8 mouse cellular contexts compared by ENCODE assay signal in the genomic region with DNA sequence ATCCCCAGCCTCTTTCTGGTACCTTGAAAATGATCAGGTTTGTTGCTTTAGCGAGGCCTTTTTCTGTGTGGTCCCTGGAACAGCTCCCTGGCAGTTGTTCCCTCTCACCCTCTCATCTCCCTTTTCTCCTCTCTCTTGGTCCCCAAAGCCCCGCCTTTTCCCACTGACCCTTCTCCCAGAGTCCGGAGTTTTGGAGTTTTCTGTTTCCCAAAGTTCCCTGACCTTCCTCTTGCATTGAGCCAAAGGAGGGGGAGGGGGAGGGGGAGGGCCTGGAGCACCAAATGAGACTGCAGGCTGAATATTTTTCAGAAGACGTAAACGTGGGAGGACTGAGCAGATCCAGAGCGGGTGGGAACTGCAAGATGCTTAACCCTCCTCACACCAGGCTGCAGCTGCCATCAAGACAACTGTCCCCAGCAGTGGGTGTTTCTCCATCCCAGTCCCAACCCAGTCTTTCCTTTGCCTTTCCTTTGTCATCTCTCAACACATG. TPM values are rescaled to one million over a fixed set of nuclear protein-coding genes. Genes with fewer than 3 reads are reported as not detected.
DNase-seq lines count a peak whose midpoint lies in the region; ATAC-seq and TF ChIP-seq lines count a peak whose summit lies in the region.
"Had no signal": no experiment of that assay in that cellular context is flagged by ENCODE, and none has a peak within 500 bp of the region (broad histone marks: within the 10 kb centered on the region; RNA-seq: fewer than 3 reads in every experiment).

A gene (minus strand): TSS at position 218 of the 490 bp plus-strand sequence.

- peak; percentile 41; the same call in 1 of the 2 replicates for ATAC-seq in heart, embryonic 15.5 days (replicated peaks; ENCODE audit: insufficient number of reproducible peaks, insufficient read depth, low FRiP score, low read depth)
- no peak for ATAC-seq in neural tube, embryonic 15.5 days (ENCODE audit: low FRiP score)

- peak; percentile 47 for DNase-seq in adrenal gland, postnatal 10 days
- no peak for DNase-seq in layer of hippocampus, postnatal 10 days (ENCODE audit: low spot score in 2 of 2)
- no peak for DNase-seq in B cell, adult 2 months
- DNase-seq in T-cell, adult 2 months (ENCODE audit: low spot score), result no peak

- no peaks in the 10 kb centered on the region for H3K9me3 ChIP-seq in heart, embryonic 15.5 days (replicated peaks)
- H3K9me3 ChIP-seq in neural tube, embryonic 15.5 days (replicated peaks), result no peaks in the 10 kb centered on the region
- H3K9me3 ChIP-seq: midbrain, embryonic 12.5 days had no signal

- H3K36me3 ChIP-seq in heart, embryonic 15.5 days, result no peaks in the 10 kb centered on the region
- no peaks in the 10 kb centered on the region for H3K36me3 ChIP-seq in neural tube, embryonic 15.5 days

- no peak within 1 kb of the TSS; the same call in 1 of the 2 replicates for H3K27ac ChIP-seq in cortical plate, adult 2 months (ENCODE audit: insufficient read depth, low read length)
- H3K27ac ChIP-seq in heart, embryonic 15.5 days, result peak within 1 kb of the TSS; percentile 71
- H3K27ac ChIP-seq in neural tube, embryonic 15.5 days (replicated peaks), result no peak within 1 kb of the TSS
- H3K27ac ChIP-seq: midbrain, embryonic 12.5 days had no signal

- no peak for TF ChIP-seq CTCF in cortical plate, adult 2 months (IDR thresholded peaks at IDR 0.05; ENCODE audit: extremely low read depth, insufficient read depth, low read length)

- no peak within 1 kb of the TSS for H3K9ac ChIP-seq in heart, embryonic 15.5 days
- no peak within 1 kb of the TSS for H3K9ac ChIP-seq in neural tube, embryonic 15.5 days (replicated peaks)
- H3K9ac ChIP-seq: midbrain, embryonic 12.5 days had no signal

- 34% methylated on average over 6 of the region's 6 CpGs for WGBS in heart, embryonic 15.5 days
- WGBS in neural tube, embryonic 15.5 days, result 44% methylated on average over 6 of the region's 6 CpGs

- no peaks in the 10 kb centered on the region for H3K4me1 ChIP-seq in cortical plate, adult 2 months (ENCODE audit: control insufficient read depth, insufficient read depth, low read length)
- peaks cover 42% of the 10 kb centered on the region for H3K4me1 ChIP-seq in heart, embryonic 15.5 days (replicated peaks)
- H3K4me1 ChIP-seq in neural tube, embryonic 15.5 days, result peaks cover 3% of the 10 kb centered on the region; the same call in 1 of the 2 replicates
- H3K4me1 ChIP-seq: midbrain, embryonic 12.5 days had no signal

- H3K4me3 ChIP-seq in cortical plate, adult 2 months (ENCODE audit: insufficient read depth, low read length), result no peak within 1 kb of the TSS
- peak within 1 kb of the TSS; percentile 16 for H3K4me3 ChIP-seq in heart, embryonic 15.5 days
- H3K4me3 ChIP-seq in neural tube, embryonic 15.5 days (replicated peaks), result no peak within 1 kb of the TSS
- H3K4me3 ChIP-seq: midbrain, embryonic 12.5 days had no signal

- peak within 1 kb of the TSS; percentile 31 for H3K4me2 ChIP-seq in heart, embryonic 15.5 days
- no peak within 1 kb of the TSS for H3K4me2 ChIP-seq in neural tube, embryonic 15.5 days
- H3K4me2 ChIP-seq: midbrain, embryonic 12.5 days had no signal

- H3K27me3 ChIP-seq in heart, embryonic 15.5 days, result no peaks in the 10 kb centered on the region
- H3K27me3 ChIP-seq in neural tube, embryonic 15.5 days (replicated peaks), result no peaks in the 10 kb centered on the region
- H3K27me3 ChIP-seq: midbrain, embryonic 12.5 days had no signal

- no peak for TF ChIP-seq POLR2A in cortical plate, adult 2 months (IDR thresholded peaks at IDR 0.05; ENCODE audit: extremely low read depth, insufficient read depth, low read length)

RNA-seq across cellular contexts. Expression of the gene that starts here (rescaled TPM):
- total RNA-seq in adrenal gland, postnatal 10 days (2021), result 100 to 1,000 TPM; 198 to 328 TPM
- 17.2 and 23.2 TPM in 2 replicates for polyA plus RNA-seq in cortical plate, adult 2 months (2012; rRNA removed)
- polyA plus RNA-seq in heart, embryonic 15.5 days (2015; fragmentation: Nextera tagmentation; extraction: Ambion mirVana), result 50.4 and 53.8 TPM in 2 replicates
- 10 to 100 TPM; 15.1 to 15.3 TPM for total RNA-seq in layer of hippocampus, postnatal 10 days (2021)
- polyA plus RNA-seq in neural tube, embryonic 15.5 days (2015; fragmentation: Nextera tagmentation; extraction: Ambion mirVana), result 11.5 and 16.7 TPM in 2 replicates

Comparison
In these comparisons a context has a peak if more than half of its experiments do, and no peak if none do; other contexts are left out.
1. RNA of the gene that starts here (total RNA-seq): 198 to 328 TPM in adrenal gland, postnatal 10 days; 15.1 to 15.3 TPM in layer of hippocampus, postnatal 10 days; every median in the first group is over 10 times any median in the second.